Mouse (Mus musculus) adrenal gland, adult 8-10 months (tissue): ENCODE measurements at regions not wholly inside any gene's neighbourhood (a gene's known extent, or its start where the extent isn't known, plus 50 kb on each side); places are given as distances from the start of the nearest gene placed in this dataset.

Source experiments
- DNase-seq: peaks from one replicate; pipeline ENCODE4 v3.0.0; 2022

- no peak for DNase-seq
These were observed 398.9 kb upstream of the Kazn start for GRCm38 (mm10) chr4:142638057-142638456.

- DNase-seq: no peak
These were observed 395.2 kb upstream of the Kazn start for GRCm38 (mm10) chr4:142634398-142634797.

- DNase-seq: no peak
These were observed 394.6 kb upstream of the Kazn start for GRCm38 (mm10) chr4:142633667-142634350.

GRCm38 (mm10) chr4:142626503-142627194, 387.4 kb upstream of the Kazn start:
- DNase-seq: no peak

GRCm38 (mm10) chr4:142625456-142625855, 386.3 kb upstream of the Kazn start:
- DNase-seq: no peak

- DNase-seq: no peak
These were observed 383.1 kb upstream of the Kazn start for GRCm38 (mm10) chr4:142622151-142622861.

- no peak for DNase-seq
These were observed 380.2 kb upstream of the Kazn start for GRCm38 (mm10) chr4:142619396-142619795.

- DNase-seq: no peak
These were observed 379.6 kb upstream of the Kazn start for GRCm38 (mm10) chr4:142618770-142619169.

- DNase-seq: no peak
These were observed 378.5 kb upstream of the Kazn start for GRCm38 (mm10) chr4:142617676-142618075.

GRCm38 (mm10) chr4:142616901-142617300, 377.7 kb upstream of the Kazn start:
- no peak for DNase-seq

- DNase-seq: no peak
These were observed 365.9 kb upstream of the Kazn start for GRCm38 (mm10) chr4:142605098-142605497.

GRCm38 (mm10) chr4:142597214-142597613, 358.0 kb upstream of the Kazn start:
- DNase-seq: no peak

- DNase-seq: no peak
These were observed 350.0 kb upstream of the Kazn start for GRCm38 (mm10) chr4:142589084-142589741.

- no peak for DNase-seq
These were observed 349.4 kb upstream of the Kazn start for GRCm38 (mm10) chr4:142588418-142589083.

GRCm38 (mm10) chr4:142587345-142588035, 348.3 kb upstream of the Kazn start:
- DNase-seq: no peak

GRCm38 (mm10) chr4:142578536-142578935, 339.3 kb upstream of the Kazn start:
- no peak for DNase-seq

GRCm38 (mm10) chr4:142577519-142577918, 338.3 kb upstream of the Kazn start:
- DNase-seq: no peak

GRCm38 (mm10) chr4:142574528-142574927, 335.3 kb upstream of the Kazn start:
- no peak for DNase-seq

GRCm38 (mm10) chr4:142570712-142571111, 331.5 kb upstream of the Kazn start:
- no peak for DNase-seq

- DNase-seq: no peak
These were observed 329.4 kb upstream of the Kazn start for GRCm38 (mm10) chr4:142568556-142568955.

GRCm38 (mm10) chr4:142554716-142555115, 315.5 kb upstream of the Kazn start:
- no peak for DNase-seq

- no peak for DNase-seq
These were observed 306.7 kb upstream of the Kazn start for GRCm38 (mm10) chr4:142545871-142546270.
